Mouse (Mus musculus) frontal cortex, postnatal 25 days (tissue): ENCODE data around the gene Ddx1.
"Not testable (repeated sequence)": the region's sequence is repeated elsewhere in the genome, so short reads cannot be mapped to it uniquely, and the experiment has no call there.

ENCODE experiments used
- DNase-seq, 2 experiments: peaks; one replicate each; pipeline ENCODE4 v3.0.0; 2022; ENCODE audit warnings: low spot score in 2 of 2

Ddx1 gene

GRCm38 (mm10) chr12:13205733-13206132 is 43.3 kb downstream of the Ddx1 start:
- DNase-seq = no peak

- no peak for DNase-seq
These were observed 46.7 kb downstream of the Ddx1 start for GRCm38 (mm10) chr12:13202322-13202721.

GRCm38 (mm10) chr12:13200576-13200975 is 48.4 kb downstream of the Ddx1 start:
- DNase-seq = no peak

GRCm38 (mm10) chr12:13199338-13200301 is 49.4 kb downstream of the Ddx1 start:
- no peak for DNase-seq

GRCm38 (mm10) chr12:13198157-13198556 is 50.9 kb downstream of the Ddx1 start:
- DNase-seq = no peak

GRCm38 (mm10) chr12:13196146-13196545 is 52.9 kb downstream of the Ddx1 start:
- no peak for DNase-seq

GRCm38 (mm10) chr12:13195506-13195905 is 53.5 kb downstream of the Ddx1 start:
- no peak for DNase-seq

- no peak for DNase-seq
These were observed 60.8 kb downstream of the Ddx1 start for GRCm38 (mm10) chr12:13188059-13188700.

- no peak for DNase-seq
These were observed 62.8 kb downstream of the Ddx1 start for GRCm38 (mm10) chr12:13186209-13186608.

GRCm38 (mm10) chr12:13184873-13185361 is 64.1 kb downstream of the Ddx1 start:
- no peak for DNase-seq

- DNase-seq = not testable (repeated sequence)
These were observed 64.9 kb downstream of the Ddx1 start for GRCm38 (mm10) chr12:13184136-13184535.

- DNase-seq = no peak
These were observed 66.8 kb downstream of the Ddx1 start for GRCm38 (mm10) chr12:13182220-13182619.

GRCm38 (mm10) chr12:13181721-13182120 is 67.3 kb downstream of the Ddx1 start:
- DNase-seq = no peak

- no peak for DNase-seq
These were observed 68.2 kb downstream of the Ddx1 start for GRCm38 (mm10) chr12:13180715-13181335.

GRCm38 (mm10) chr12:13180332-13180714 is 68.7 kb downstream of the Ddx1 start:
- DNase-seq = no peak

- no peak for DNase-seq
These were observed 71.4 kb downstream of the Ddx1 start for GRCm38 (mm10) chr12:13177606-13178005.

- no peak for DNase-seq
These were observed 72.1 kb downstream of the Ddx1 start for GRCm38 (mm10) chr12:13176927-13177326.

- DNase-seq = no peak
These were observed 72.9 kb downstream of the Ddx1 start for GRCm38 (mm10) chr12:13176136-13176535.

GRCm38 (mm10) chr12:13174022-13174421 is 75.0 kb downstream of the Ddx1 start:
- no peak for DNase-seq

- DNase-seq = no peak
These were observed 80.9 kb downstream of the Ddx1 start for GRCm38 (mm10) chr12:13168073-13168472.

- DNase-seq = no peak
These were observed 81.9 kb downstream of the Ddx1 start for GRCm38 (mm10) chr12:13167116-13167515.
